ENCODE assay signal across 16 mouse cellular contexts in the genomic region with DNA sequence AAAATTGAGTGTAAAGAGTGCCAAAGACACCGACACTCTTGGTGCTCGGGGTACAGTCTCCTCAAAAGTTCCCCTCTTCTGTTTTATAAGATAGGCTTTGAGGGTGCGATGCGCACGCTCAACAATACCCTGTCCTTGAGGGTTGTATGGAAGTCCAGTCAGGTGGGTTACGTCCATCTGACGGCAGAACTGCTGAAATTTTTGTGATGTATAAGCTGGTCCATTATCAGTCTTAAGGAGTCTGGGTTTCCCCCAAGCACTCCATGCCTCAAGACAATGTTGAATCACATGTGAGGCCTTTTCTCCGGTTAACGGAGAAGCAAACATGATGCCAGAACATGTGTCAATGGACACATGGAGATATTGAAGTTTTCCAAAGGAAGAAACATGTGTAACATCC. TPM values are rescaled to one million over a fixed set of nuclear protein-coding genes. Genes with fewer than 3 reads are reported as not detected.
A peak's percentile ranks its signal among the peaks of the same experiment; 100 is the strongest.
DNase-seq lines count a peak whose midpoint lies in the region; TF ChIP-seq lines count a peak whose summit lies in the region.
"Not testable (repeated sequence)": the region's sequence is repeated elsewhere in the genome, so short reads cannot be mapped to it uniquely, and the experiment has no call there.
"Had no signal": no experiment of that assay in that cellular context is flagged by ENCODE, and none has a peak within 500 bp of the region (broad histone marks: within the 10 kb centered on the region; RNA-seq: fewer than 3 reads in every experiment).

No protein-coding gene starts in this region.

- not testable (repeated sequence) for H3K27me3 ChIP-seq in kidney, adult 2 months (replicated peaks; ENCODE audit: control insufficient read depth, insufficient read depth, low read length)

- TF ChIP-seq POLR2A in kidney, adult 2 months (IDR thresholded peaks at IDR 0.05; ENCODE audit: low read depth, low read length) = not testable (repeated sequence)

- not testable (repeated sequence) for H3K27ac ChIP-seq in kidney, adult 2 months (ENCODE audit: insufficient read depth, low read depth, low read length)

- not testable (repeated sequence) for H3K4me3 ChIP-seq in kidney, adult 2 months (ENCODE audit: insufficient read depth, low read depth, low read length)

- H3K36me3 ChIP-seq in kidney, adult 2 months (ENCODE audit: control insufficient read depth, insufficient read depth, low read length) = not testable (repeated sequence)

- 98% methylated on average over 6 of the region's 9 CpGs for WGBS in kidney, adult 2 months

- H3K4me1 ChIP-seq in kidney, adult 2 months (ENCODE audit: control insufficient read depth, insufficient read depth, low read length) = not testable (repeated sequence)

- peak; percentile 26 to 75 for DNase-seq in adrenal gland, adult (ENCODE audit: inconsistent age in 2 of 2, low spot score in 1 of 2)
- peak; percentile 3 to 12 for DNase-seq in cerebellum, postnatal 10 days
- peak; percentile 7 for DNase-seq in gastrocnemius, postnatal 25 days
- DNase-seq in kidney, adult 2 months = peak; percentile 42
- peak; percentile 13 to 23 for DNase-seq in layer of hippocampus, postnatal 14 days (ENCODE audit: low spot score in 2 of 2)
- DNase-seq in lung, postnatal 10 days = peak; percentile 23
- DNase-seq in right cerebral cortex, postnatal 14 days = peak; percentile 8
- peak; percentile 18 for DNase-seq in thymus, postnatal 14 days

- TF ChIP-seq CTCF in kidney, adult 2 months (conservative IDR thresholded peaks at IDR 0.05; ENCODE audit: insufficient read depth, insufficient read length, low read depth, low read length) = not testable (repeated sequence)

RNA-seq across cellular contexts. Expression of gene Pramef17, which starts 8.4 kb away (rescaled TPM):
- not detected for total RNA-seq in gastrocnemius, postnatal 25 days (2021)
- not detected in 2 replicates for polyA plus RNA-seq in kidney, adult 2 months (2012; rRNA removed)
- not detected for total RNA-seq in layer of hippocampus, postnatal 14 days (2021)
- total RNA-seq: adrenal gland, postnatal 36 days; gastrocnemius, adult 2 months; liver, adult 2 months; megakaryocyte progenitor cell, adult 5-6 weeks had no signal
- polyA plus RNA-seq: erythroblast, embryonic 14.5 days; hindbrain, embryonic 11.5 days; kidney, embryonic 14.5 days; liver, adult 2 months; testis, adult 2 months had no signal

RNA-seq across cellular contexts. Expression of gene Gm13101, which starts 19.0 kb away (rescaled TPM):
- total RNA-seq in gastrocnemius, postnatal 25 days (2021) = not detected
- not detected in 2 replicates for polyA plus RNA-seq in kidney, adult 2 months (2012; rRNA removed)
- not detected for total RNA-seq in layer of hippocampus, postnatal 14 days (2021)
- total RNA-seq: adrenal gland, postnatal 36 days; gastrocnemius, adult 2 months; liver, adult 2 months; megakaryocyte progenitor cell, adult 5-6 weeks had no signal
- polyA plus RNA-seq: erythroblast, embryonic 14.5 days; hindbrain, embryonic 11.5 days; kidney, embryonic 14.5 days; liver, adult 2 months had no signal

RNA-seq across cellular contexts. Expression of gene Pramef25, which starts 34.9 kb away (rescaled TPM):
- total RNA-seq in gastrocnemius, postnatal 25 days (2021) = not detected
- polyA plus RNA-seq in kidney, adult 2 months (2012; rRNA removed) = not detected in 2 replicates
- total RNA-seq in layer of hippocampus, postnatal 14 days (2021) = not detected
- total RNA-seq: adrenal gland, postnatal 36 days; gastrocnemius, adult 2 months; liver, adult 2 months; megakaryocyte progenitor cell, adult 5-6 weeks had no signal
- polyA plus RNA-seq: erythroblast, embryonic 14.5 days; hindbrain, embryonic 11.5 days; kidney, embryonic 14.5 days; liver, adult 2 months; testis, adult 2 months had no signal
